Mouse (Mus musculus): ENCODE results near the gene Tspan15.

DNA sequence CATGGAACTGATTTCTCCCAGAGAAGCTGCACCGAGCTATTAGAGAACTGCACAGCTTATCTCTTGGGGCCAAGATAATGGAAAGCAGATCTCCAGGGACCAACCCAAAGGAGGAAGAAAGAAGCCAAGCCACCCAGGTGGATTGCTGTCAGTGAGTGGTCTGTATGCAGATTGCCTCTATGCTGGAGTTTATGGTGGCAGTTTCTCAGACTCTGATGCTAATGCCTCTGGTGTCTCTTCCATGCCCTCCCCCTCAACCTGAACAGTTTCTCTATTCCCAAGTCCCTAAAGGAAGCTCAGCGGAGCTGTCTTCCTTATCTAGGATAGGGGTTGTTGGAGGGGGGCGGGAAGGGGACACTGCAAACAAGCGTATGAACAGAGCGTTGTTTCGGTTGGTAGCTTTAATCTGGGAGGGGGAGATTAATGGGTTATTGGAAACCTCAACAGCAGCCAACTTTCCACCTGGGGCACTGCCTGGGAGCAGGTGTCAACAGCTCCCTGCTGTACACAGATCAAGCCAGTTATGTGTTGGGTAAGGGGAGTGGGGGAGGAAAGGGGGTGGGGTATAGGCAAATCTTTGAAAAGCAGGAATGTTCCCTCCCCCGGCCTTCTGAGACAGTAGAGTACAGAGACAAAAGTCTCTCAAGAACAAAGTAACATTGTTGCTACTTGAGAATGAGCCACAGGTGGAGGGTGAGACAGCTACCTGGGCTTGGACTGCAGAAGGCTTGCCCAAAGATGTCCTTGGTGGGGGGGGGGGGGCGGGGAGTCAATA is 95.2 kb downstream of the Tspan15 start:
- TF ChIP-seq POLR2A (IDR thresholded peaks at IDR 0.05; ENCODE audit: extremely low read depth, insufficient read depth, low read length) (no peak), CTCF (IDR thresholded peaks at IDR 0.05; ENCODE audit: low read depth, low read length) (no peak)
